Mouse (Mus musculus): ENCODE measurements at regions not wholly inside any gene's neighbourhood (a gene's known extent, or its start where the extent isn't known, plus 50 kb on each side); places are given as distances from the start of the nearest gene placed in this dataset.

DNA sequence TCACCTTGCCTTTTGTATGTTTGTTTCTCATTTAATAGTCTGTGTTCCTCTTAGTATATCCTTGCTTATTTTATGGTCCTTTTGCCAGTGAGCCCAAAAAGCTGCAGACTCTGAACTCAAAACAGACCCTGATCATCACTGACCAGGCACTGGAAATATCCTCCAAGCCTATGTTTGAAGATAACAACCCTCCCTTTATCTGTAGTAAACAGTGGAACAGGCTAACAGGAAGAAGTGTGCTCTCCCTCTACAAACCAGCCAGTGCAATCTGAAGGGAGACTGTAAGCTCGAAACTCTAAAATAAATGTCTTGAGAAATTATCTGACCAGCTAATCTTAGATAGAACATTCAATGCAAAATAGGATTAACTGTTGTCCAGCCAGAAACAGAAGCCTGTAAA lies 336.4 kb upstream of the Rag2 start:
- TF ChIP-seq GATA1 (IDR thresholded peaks at IDR 0.05; ENCODE audit: low read length) = peak; percentile 51

- no peak for TF ChIP-seq GATA1 (IDR thresholded peaks at IDR 0.05; ENCODE audit: low read length)
Measured at GRCm38 (mm10) chr2:101289168-101289567, 335.4 kb upstream of the Rag2 start.

DNA sequence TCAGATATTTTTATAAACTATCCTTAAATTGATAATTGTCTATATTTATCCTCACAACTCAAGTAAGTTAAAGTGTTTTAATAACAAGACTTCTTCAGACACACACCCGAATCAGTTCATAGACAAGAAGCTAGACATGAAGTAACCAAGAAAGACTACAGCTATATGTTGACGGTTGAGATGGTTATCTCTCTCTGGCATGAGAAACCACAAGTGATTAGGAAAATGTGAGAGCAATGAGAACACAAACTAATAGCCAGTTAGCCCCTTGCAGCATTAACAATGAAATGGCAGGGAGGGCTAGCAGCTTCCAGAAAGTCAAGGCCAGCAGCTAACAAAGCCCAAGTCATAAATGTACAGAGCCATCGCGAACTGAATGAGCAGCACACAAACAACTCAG lies 333.8 kb upstream of the Rag2 start:
- TF ChIP-seq GATA1 (IDR thresholded peaks at IDR 0.05; ENCODE audit: low read length) = peak; percentile 39

- no peak for TF ChIP-seq GATA1 (IDR thresholded peaks at IDR 0.05; ENCODE audit: low read length)
Measured at GRCm38 (mm10) chr2:101295678-101296368, 328.7 kb upstream of the Rag2 start.

- TF ChIP-seq GATA1 (IDR thresholded peaks at IDR 0.05; ENCODE audit: low read length) = no peak
Measured at GRCm38 (mm10) chr2:101296369-101296682, 328.2 kb upstream of the Rag2 start.

DNA sequence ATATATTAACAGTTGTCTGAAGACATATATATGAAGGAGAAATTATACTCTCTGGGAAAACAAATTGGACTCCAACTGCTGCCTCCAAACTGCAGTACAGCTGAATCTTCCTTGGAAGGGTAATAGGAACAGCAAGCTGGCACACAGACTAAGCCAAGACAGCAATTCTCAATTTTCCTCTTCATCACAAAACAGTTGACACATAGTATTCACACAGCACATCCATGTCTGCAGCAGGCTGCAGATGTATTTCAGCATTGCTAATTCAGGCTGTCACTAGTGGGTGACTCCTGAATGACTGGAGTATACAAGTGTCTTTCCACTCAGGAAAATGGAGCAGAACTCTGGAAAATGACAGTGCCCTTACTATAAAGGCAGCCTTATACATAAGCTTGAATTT lies 327.7 kb upstream of the Rag2 start:
- no peak for TF ChIP-seq GATA1 (IDR thresholded peaks at IDR 0.05; ENCODE audit: low read length)

DNA sequence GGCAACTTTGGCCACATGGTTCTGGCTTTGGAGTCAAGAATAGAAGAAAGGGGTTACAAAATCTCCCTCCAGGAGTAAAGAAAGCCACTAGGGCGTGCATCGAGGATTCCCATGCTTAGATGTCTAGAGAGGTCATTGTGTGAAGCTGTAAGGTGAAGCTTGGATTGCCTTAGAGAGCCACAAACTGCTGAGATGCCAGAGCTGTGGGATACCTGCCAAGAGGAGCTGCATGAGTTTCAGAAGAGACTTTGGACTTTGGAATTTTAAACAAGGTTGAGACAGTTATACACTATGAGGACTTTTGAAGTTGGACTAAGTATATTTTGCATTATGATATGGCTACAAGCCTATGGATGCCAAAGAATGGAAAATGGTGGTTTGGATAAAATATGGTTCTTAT lies 325.4 kb upstream of the Rag2 start:
- TF ChIP-seq GATA1 (IDR thresholded peaks at IDR 0.05; ENCODE audit: low read length) = no peak

GRCm38 (mm10) chr2:101300106-101300505 lies 324.4 kb upstream of the Rag2 start:
- TF ChIP-seq GATA1 (IDR thresholded peaks at IDR 0.05; ENCODE audit: low read length) = no peak

DNA sequence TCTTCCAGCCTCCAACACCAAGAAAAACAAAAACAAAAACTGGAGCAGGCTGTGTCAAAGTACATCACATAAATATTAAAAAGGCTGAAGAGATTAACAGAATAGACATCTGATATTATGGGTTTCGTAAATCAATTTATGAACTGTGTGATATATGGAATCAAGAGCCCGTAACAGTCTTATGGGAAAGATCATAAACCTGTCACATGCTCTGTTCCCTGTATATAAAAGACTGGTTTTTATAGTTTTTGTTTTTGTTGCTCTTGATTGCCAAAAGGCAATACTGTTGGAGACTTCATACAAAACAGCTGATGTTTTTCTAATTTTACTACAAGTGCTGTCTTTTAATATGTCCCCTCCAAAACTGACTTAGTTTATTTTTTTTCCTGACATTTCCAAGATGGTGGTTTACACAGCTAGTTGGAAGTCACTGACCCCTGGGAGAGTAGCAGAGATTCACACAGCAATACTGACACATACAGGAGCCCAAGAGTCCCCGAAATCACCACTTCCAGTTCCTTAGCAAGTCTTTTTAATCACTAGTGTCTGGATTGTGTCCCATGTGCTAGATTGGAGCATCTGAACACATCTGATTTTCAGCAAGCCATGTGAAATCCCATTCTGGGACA lies 303.1 kb upstream of the Rag2 start:
- TF ChIP-seq GATA1 (IDR thresholded peaks at IDR 0.05; ENCODE audit: low read length) = no peak

DNA sequence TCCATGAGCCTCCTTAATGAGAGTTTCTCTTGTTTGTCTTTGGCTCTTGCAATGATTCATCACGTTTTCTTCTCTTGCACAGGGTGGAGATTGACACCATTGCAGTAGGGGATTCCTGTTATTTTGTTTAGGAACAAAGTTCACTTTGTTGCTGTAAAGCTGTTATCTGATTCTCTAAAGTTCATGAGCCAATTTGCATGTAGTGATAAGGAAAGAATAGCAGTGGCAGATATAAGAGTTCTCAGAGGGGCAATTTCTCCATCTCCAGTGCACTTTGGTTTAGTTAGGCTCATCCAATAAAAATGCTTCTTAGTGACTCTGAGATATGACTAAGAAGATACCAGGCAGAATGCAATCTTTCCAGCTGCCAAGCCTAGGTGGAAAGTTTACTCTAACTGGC lies 267.8 kb upstream of the Rag2 start:
- TF ChIP-seq GATA1 (IDR thresholded peaks at IDR 0.05; ENCODE audit: low read length) = no peak

- TF ChIP-seq GATA1 (IDR thresholded peaks at IDR 0.05; ENCODE audit: low read length) = no peak
Measured at GRCm38 (mm10) chr2:101364256-101364655, 260.3 kb upstream of the Rag2 start.

DNA sequence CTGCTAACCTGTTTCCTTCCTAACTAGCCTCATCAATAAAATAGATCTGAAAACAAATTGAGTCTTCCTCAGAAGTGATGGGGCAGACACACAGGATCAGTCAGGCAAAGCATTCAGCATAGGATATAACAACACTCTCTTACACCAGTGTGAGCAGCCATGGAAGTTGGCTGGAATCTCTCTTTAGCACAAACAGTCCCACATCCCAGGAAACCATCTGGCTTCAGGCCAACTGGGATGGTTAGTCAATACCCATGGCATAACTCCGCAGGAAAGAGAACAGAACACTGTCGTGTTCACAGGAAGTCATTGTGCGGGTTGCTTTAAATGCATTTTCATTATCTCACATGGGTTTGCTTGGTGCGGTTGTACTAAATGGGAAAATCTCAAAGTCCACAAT lies 256.2 kb upstream of the Rag2 start:
- no peak for TF ChIP-seq GATA1 (IDR thresholded peaks at IDR 0.05; ENCODE audit: low read length)

DNA sequence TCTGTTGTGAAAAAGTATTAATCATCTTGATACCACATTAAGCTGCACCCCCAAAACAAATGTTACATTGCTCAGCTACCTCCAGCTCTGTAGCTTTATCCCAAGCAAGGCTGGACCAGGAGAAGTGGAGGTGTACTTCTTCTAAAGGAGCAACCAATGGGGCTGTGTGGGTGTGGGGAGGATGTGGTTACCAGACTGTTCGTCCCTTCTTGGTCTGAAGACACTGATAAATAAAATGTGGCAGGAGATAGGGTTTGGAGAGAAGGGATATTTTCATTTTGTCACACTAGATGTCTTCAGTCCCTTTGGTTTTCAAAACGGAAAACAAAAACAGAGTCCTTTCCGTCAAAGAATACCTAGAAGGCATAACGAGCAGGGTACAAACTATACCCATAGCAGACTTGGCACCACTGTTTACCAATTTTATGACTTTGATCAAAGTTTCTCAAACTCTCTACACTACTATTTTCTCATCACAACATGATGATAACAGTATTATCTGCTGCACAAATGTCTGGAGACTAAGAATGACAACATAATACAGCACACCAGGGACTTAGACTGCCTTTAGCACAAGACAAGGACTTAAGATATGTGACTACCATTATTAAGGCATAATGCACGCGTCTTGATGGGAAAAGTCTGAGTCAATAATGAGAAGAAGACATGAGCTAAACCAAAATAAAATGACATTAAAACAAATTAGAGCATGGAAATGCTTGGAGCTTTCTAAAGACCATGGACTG lies 253.4 kb upstream of the Rag2 start:
- no peak for TF ChIP-seq GATA1 (IDR thresholded peaks at IDR 0.05; ENCODE audit: low read length)

GRCm38 (mm10) chr2:101371834-101372493 lies 252.6 kb upstream of the Rag2 start:
- no peak for TF ChIP-seq GATA1 (IDR thresholded peaks at IDR 0.05; ENCODE audit: low read length)

- TF ChIP-seq GATA1 (IDR thresholded peaks at IDR 0.05; ENCODE audit: low read length) = no peak
Measured at GRCm38 (mm10) chr2:101380595-101380994, 243.9 kb upstream of the Rag2 start.

GRCm38 (mm10) chr2:101415002-101415401 lies 209.5 kb upstream of the Rag2 start:
- TF ChIP-seq GATA1 (IDR thresholded peaks at IDR 0.05; ENCODE audit: low read length) = no peak
